Mouse (Mus musculus) heart, adult 9 months (tissue): ENCODE results near the gene Oaf.

Experiments
- DNase-seq, 2 experiments: peaks; one replicate each; pipeline ENCODE4 v3.0.0; 2022; ENCODE audit warnings: low spot score in 2 of 2

The Oaf gene

DNA sequence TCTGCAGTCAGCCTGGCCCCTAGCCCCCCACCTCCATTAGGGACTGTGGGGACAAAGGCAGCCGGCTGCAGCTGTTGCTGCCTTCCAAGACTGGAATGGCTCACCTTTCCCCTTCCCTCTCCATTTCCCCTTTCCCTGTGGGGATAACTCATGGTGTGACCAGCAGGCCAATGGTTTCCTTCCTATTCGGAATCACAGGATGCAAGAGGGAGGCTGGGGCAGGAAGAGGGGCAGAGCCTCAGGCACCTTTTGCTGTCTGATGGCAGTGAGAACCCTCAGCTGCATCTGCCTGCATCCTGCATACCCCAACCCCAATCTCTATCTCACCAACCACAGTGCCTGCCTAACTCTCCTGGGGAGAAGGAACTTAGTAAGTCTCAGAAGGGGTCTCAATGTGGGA, 14.2 kb downstream of the Oaf start:
- no peak for DNase-seq

DNA sequence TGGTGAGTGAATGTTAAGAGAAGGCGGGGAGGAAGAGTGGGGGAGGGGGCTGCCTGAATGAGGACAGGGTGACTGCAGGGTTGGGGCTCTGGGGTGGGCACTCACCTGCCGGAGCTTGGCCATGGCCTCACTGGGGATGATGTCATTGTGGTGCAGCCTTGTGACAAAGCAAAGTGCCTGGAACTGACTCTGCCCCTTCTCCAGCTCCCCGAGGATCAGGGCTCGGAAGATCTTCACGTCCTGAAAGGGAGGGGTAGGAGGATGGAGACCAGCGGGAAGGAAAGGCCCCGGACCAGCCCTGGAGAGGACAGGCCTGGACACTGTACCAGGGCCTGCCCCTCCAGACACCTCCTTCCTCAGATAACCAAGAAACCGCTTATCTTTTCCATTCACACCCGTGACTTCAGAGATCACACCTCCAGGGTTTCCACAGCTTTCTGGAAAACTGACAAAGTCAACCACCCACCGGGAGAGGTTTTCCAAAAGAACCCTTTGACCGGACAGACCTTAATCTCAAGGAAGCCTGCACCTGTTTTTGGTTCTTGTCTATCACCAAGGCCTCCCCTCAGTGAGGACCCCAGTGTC, 14.8 kb downstream of the Oaf start:
- DNase-seq: no peak

DNA sequence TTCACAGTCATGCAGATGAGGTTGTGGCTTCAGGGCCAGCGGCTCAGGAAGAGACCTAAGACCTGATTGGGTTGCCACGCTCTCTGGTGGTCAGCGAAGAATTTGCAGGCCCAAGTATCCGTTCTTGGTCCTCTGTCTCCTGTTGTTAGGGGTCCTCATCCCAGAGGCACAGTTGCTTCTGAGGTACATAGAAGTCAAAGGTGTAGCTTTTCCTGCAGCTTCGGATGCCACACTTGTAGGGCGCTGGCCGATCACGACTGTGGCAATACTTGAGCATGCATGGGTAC, 17.3 kb downstream of the Oaf start:
- DNase-seq: no peak

DNA sequence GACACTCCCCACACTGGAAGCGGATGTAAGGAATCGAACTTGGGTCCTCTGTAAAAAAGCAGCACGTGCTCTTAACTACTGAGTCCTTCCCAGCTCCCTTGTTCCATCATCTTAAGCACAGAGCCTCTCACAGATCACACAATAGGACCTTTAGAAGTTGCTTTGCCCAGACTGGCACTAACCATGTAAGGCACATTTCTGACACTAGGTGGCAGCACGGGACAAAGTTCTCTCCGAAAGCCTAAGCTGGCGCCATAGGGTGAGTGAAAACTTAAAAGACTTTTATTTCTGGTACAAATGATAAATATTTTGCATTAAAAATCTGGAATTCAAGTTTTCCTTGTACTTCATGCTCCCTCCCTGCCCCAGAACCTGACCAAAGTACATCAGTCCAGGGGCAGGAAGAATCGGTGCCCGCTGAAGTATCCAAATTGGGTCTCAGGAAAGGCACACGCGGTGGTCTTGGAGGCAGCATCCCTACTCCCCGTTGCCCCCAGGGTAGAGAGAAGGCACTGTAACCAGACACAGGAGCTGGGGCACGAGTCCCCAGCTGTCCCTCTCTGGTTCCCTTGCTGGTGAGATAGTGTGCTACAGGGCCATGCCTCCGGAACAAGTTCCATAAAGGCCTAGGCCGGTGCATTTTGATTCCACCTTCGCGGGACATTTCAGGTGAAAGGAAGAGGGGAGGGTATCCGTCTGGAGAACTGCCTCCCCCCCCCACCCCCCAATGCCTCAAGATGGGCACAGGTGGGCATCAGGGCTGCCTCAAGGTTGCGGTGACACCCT, 17.9 kb downstream of the Oaf start:
- DNase-seq: peak in 1 of 2 experiments; percentile 75

DNA sequence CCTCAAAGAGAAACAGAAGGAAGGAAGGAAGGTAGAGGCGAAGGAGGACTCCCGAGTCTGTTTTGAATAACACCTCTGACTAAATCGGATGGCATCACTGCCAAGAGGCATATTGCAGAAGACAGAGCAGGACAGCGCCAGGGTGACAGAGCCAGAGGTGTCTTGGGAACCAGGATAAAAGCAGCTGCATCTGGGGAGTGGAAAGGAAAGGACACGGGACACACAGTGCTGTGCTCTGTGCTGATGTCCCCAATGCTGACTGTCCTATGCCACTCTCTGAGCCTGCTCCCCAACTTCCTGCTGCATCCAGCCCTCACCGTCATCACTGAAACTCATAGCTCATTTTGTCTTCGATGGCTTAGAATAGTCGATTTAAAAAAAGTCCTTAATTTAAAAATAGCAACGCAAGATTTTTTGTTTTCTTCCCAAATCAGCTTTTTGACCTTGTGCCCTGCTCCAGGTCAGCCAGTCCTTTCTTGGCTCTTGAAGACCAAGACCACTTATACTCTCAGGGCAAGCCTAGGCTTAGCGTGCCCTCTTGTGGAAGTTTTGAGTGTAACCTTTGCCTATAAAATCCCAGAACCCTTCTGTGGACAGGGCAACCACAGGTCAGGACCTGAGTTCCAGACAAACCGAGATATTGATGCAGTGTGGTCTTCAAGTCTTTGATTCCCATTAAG, 28.8 kb downstream of the Oaf start:
- peak; percentile 48 to 74 for DNase-seq

DNA sequence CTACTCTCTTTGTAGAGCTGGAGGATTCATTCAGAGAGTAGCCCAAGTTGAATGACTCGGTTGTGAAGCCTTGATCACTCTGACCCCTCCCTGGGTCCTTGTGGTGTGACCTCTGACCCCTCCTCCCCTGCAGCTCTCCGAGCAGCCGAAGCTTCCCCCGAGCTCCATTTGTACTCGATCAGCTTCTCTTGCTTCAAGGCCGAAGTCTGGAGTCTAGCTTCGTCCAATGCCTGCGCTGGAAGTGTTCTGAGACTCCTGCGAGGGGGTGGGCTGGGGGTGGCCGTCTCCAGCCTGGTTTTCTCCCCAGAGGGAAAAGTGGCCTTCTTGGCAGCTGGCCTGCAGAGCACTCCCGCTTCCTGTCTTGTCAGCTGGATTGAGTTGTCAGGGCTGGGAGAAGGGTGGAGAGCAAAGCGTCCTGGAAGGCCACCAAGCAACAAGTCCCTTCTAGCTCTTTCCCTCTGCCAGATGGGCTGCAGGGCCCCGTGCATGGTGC, 29.5 kb downstream of the Oaf start, which contains the start of gene Pou2f3:
Gene Pou2f3, minus strand, starts transcription at position 180 of the 493 bp plus-strand sequence.
- DNase-seq: peak; percentile 86 to 87

DNA sequence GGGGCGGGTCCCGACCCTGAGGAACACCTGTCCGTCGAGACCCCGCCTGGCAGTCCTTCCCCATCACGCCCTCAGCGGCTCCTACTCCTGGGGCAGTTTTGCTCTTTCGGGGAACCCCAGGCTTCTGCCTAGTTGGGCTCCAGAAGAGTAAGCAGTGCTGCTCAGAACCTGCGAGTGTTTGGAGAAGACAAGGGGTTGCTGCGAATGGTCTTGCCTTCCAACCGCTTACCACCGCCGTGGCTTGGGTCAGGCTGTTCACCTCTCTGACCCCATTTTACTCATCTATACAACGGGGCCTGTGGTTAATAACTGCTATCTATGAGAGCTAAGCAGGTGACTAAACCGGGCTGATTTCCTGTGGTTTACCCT, 33.7 kb downstream of the Oaf start:
- no peak for DNase-seq

DNA sequence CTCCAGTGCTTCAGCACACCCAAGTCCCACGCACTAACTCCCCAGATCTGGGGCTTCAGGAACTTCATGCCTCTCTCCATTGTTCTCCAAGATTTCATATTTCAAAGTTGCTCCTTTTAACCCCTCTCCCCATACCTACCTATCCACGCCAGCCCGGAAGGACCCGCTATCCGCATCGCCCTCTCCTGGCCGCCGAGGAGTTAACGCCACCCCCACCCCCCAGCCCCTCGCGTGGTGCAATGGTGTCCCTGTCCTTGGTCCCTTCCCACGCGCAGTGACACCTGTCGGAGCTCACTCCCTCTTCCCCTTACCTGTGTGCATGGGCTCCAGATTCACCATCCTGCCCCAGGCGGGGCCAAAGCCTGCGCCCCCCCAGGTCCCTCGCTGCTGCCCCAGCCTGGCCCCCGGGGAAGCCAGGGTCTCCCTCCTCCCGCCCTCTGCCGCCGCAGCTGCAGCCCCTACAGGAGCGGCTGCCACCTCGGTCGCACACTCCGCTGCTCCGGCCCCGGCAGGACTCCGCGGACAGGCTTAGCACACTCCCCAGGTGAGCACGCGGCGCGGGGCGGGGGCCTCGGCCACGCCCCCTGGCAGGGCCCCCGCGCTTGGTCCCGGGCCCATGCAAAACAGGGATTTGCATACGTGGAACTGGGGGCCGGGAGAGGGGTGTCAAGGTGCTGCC, 34.2 kb downstream of the Oaf start:
- no peak for DNase-seq

DNA sequence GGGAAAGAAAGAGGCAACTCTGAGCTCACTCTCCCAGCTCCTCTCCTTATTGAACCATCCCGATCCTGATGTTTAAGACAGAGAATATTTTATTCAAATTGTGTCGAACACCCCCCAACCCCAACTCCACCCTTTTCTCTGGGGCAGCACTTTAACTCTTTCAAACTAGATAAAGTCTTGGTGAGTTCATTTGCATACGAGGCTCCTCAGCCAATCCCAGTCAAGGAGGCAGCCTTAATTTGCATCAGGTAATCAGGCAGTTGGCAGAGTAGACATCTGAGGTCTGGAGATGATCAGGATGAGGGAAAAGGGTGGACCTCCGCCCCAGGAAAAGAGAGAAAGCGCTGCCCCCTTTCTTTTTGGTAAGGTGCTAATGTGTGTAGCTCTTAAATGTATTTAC, 39.5 kb downstream of the Oaf start:
- DNase-seq: no peak

DNA sequence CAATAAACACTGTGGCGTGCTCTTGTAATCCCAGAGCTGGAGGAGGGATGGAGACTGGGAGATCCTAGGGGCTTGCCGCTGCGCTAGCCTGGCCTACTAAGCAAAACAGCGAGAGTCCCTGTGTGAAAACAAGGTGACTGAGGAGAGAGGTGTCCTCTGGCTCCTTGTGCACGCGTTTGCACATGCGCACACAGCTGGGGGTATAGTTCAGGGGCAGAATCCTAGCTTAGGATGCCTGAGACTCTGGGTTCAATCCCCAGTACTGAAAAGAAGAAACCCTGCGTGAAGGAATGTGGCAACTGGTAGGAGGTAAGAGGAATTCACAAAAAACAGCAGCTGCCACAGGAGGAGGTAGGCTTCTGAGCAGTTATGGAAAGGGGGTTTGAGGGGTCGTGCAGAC, 45.7 kb downstream of the Oaf start:
- DNase-seq: no peak

DNA sequence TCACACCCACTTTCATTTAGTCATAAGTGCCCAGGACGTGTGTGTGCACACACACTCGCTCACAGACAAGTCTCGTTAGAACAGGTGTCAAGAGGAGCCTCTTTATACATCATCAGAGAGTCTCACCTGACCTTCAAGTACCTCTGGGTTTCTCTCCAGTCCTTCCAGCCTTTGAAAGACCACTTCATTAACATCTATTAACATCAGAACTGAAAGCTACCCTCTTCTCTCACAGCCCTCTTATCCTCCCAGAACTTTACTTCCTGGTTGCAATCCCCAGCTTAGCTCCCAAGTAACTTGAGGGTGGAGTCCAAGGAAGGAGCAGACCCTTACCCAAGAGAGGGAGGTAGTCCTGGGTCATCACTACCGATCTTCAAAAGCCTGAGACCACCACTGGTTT, 48.1 kb downstream of the Oaf start:
- DNase-seq: no peak

DNA sequence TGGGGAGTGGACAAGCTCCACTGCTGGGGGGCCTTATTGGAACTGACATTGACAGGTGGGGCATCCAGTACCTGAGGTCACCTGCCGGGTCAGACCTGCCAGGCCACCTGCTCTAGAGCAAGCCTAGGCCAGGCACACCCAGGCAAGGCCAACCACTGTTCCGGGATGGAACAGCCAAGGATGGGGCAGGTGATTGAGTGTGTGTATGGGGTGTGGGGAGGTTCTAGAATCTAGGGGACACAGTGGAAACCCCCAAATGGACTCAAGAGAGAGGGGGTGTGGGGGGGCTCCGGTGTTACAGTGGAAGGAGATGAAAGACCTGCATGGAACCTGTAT, 50.7 kb downstream of the Oaf start:
- DNase-seq: no peak

DNA sequence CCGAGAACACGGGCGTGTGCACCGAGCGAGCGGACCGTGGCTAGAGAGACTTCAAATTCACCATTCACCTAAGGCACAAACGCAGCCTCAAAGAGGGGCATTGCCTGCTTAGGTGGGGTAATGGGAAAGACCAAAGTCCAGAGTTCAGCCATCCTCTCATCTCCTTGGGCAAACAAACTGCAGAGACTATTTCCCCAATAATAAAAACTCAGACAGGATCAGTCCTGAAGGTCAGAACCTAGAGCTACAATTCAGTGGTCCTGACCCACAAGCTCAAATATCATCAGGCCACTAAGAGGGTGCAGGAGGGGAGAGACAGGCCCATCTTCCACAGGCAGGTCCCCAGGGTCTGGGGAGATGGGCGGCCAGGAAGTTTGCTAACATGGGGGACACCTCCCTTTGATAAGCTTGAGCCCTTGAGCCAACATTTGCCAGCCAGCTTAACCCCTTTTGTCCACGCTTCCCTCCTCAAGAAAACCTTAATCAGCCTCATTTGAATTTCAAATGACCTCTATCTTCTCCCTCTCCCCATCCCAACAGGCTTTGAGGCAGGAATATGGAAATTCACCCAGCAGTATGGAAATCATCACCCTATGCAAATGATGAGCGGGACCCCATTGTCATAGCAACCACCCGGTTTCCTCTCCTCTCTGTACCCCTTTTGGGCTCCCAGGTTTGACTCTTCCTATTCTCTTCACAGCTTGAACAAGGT, 51.2 kb downstream of the Oaf start:
- DNase-seq: no peak

DNA sequence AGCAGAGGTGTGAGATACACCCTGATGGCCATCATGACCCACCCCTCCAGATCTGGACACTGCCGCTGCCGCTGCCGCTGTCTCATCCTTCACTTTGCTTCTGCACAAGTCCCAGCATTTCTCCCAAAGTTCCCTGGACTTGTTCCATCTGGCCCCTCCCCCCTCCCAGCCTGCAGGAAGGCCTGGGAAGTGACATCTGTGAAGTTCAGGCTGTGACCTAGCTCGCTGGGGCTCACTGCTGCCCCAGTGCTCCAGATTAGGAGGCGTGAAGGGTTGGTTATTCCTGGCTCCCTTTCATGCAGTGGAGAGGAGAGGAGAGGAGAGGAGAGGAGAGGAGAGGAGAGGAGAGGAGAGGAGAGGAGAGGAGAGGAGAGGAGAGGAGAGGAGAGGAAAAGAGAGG, 60.1 kb downstream of the Oaf start:
- DNase-seq: peak; percentile 7 to 33

DNA sequence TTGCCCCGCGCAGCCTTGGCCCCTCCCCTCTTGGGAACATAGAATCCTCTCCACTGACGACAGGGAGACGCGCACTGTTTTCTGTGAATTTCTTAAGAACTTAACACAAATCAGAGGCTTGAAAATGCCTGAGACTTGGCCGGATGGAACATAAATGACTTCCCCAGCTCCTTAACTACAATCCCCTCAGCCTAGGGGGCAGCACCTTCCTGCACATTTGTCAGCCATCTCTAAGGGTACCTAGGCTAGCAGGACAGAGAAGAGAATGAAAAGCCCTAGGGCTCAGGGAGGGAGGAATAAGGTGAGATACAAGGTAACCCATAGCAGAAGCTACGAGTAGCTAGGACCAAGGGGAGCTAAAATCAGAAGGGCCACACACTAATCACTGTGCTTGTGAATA, 61.5 kb downstream of the Oaf start:
- no peak for DNase-seq
